Mouse (Mus musculus): ENCODE measurements around the gene Mccc1. TPM values are rescaled to one million over a fixed set of nuclear protein-coding genes. Genes with fewer than 3 reads are reported as not detected.

The Mccc1 gene
- polyA plus RNA-seq, 1 experiment from 2014 or later: 36.3 TPM

GRCm38 (mm10) chr3:35954901-35955575 lies 45.4 kb downstream of the Mccc1 start:
- Histone ChIP-seq H3K9me3 (ENCODE audit: control insufficient read depth, low read length) (no peaks in the 10 kb centered on the region), H3K27me3 (ENCODE audit: control insufficient read depth, insufficient read depth, low read length) (no peaks in the 10 kb centered on the region), H3K4me1 (replicated peaks; ENCODE audit: control insufficient read depth, insufficient read depth, low read length) (no peaks in the 10 kb centered on the region), H3K36me3 (ENCODE audit: control insufficient read depth, insufficient read depth, low read length) (no peaks in the 10 kb centered on the region), H3K27ac (ENCODE audit: low read depth, low read length) (no peak overlapping the region), H3K9ac (ENCODE audit: low read length) (no peak overlapping the region), H3K4me3 (ENCODE audit: low read depth, low read length) (no peak overlapping the region), H3K4me2 (ENCODE audit: low read depth, low read length, severe bottlenecking) (no peak overlapping the region)
- DNase-seq (ENCODE audit: low spot score) (no peak), ATAC-seq (replicated peaks; ENCODE audit: low FRiP score) (no peak)
- 92% methylated on average over 11 of the region's 11 CpGs for WGBS

- Histone ChIP-seq H3K4me3 (ENCODE audit: low read depth, low read length) (no peak overlapping the region), H3K9ac (ENCODE audit: low read length) (no peak overlapping the region), H3K4me1 (replicated peaks; ENCODE audit: control insufficient read depth, insufficient read depth, low read length) (no peaks in the 10 kb centered on the region), H3K36me3 (ENCODE audit: control insufficient read depth, insufficient read depth, low read length) (no peaks in the 10 kb centered on the region), H3K27me3 (ENCODE audit: control insufficient read depth, insufficient read depth, low read length) (no peaks in the 10 kb centered on the region), H3K9me3 (ENCODE audit: control insufficient read depth, low read length) (no peaks in the 10 kb centered on the region), H3K4me2 (ENCODE audit: low read depth, low read length, severe bottlenecking) (no peak overlapping the region), H3K27ac (ENCODE audit: low read depth, low read length) (no peak overlapping the region)
- DNase-seq (ENCODE audit: low spot score) (no peak), ATAC-seq (replicated peaks; ENCODE audit: low FRiP score) (no peak)
- 92% methylated on average over 6 of the region's 6 CpGs for WGBS
Measured at GRCm38 (mm10) chr3:35953816-35954215, 46.7 kb downstream of the Mccc1 start.

GRCm38 (mm10) chr3:35953184-35953583 lies 47.3 kb downstream of the Mccc1 start:
- no peak for ATAC-seq (replicated peaks; ENCODE audit: low FRiP score)
- Histone ChIP-seq H3K27me3 (ENCODE audit: control insufficient read depth, insufficient read depth, low read length) (no peaks in the 10 kb centered on the region), H3K27ac (ENCODE audit: low read depth, low read length) (no peak overlapping the region), H3K4me2 (ENCODE audit: low read depth, low read length, severe bottlenecking) (no peak overlapping the region), H3K9ac (ENCODE audit: low read length) (no peak overlapping the region), H3K36me3 (ENCODE audit: control insufficient read depth, insufficient read depth, low read length) (no peaks in the 10 kb centered on the region), H3K9me3 (ENCODE audit: control insufficient read depth, low read length) (no peaks in the 10 kb centered on the region), H3K4me1 (replicated peaks; ENCODE audit: control insufficient read depth, insufficient read depth, low read length) (no peaks in the 10 kb centered on the region), H3K4me3 (ENCODE audit: low read depth, low read length) (no peak overlapping the region)
- WGBS: 74% methylated on average over 1 of the region's 1 CpGs
- DNase-seq (ENCODE audit: low spot score): no peak

GRCm38 (mm10) chr3:35948197-35948596 lies 52.3 kb downstream of the Mccc1 start:
- Histone ChIP-seq H3K27ac (ENCODE audit: low read depth, low read length) (no peak overlapping the region), H3K4me2 (ENCODE audit: low read depth, low read length, severe bottlenecking) (no peak overlapping the region), H3K36me3 (ENCODE audit: control insufficient read depth, insufficient read depth, low read length) (no peaks in the 10 kb centered on the region), H3K27me3 (ENCODE audit: control insufficient read depth, insufficient read depth, low read length) (no peaks in the 10 kb centered on the region), H3K4me1 (replicated peaks; ENCODE audit: control insufficient read depth, insufficient read depth, low read length) (no peaks in the 10 kb centered on the region), H3K4me3 (ENCODE audit: low read depth, low read length) (no peak overlapping the region), H3K9me3 (ENCODE audit: control insufficient read depth, low read length) (no peaks in the 10 kb centered on the region), H3K9ac (ENCODE audit: low read length) (no peak overlapping the region)
- ATAC-seq (replicated peaks; ENCODE audit: low FRiP score): no peak
- 89% methylated on average over 7 of the region's 7 CpGs for WGBS
- DNase-seq (ENCODE audit: low spot score): no peak

- H3K4me2 ChIP-seq (ENCODE audit: low read depth, low read length, severe bottlenecking): no peak overlapping the region
- no peak for ATAC-seq (replicated peaks; ENCODE audit: low FRiP score)
- WGBS: 88% methylated on average over 4 of the region's 4 CpGs
- H3K27ac ChIP-seq (ENCODE audit: low read depth, low read length): no peak overlapping the region
- no peaks in the 10 kb centered on the region for H3K4me1 ChIP-seq (replicated peaks; ENCODE audit: control insufficient read depth, insufficient read depth, low read length)
- no peaks in the 10 kb centered on the region for H3K9me3 ChIP-seq (ENCODE audit: control insufficient read depth, low read length)
- DNase-seq (ENCODE audit: low spot score): no peak
- H3K36me3 ChIP-seq (ENCODE audit: control insufficient read depth, insufficient read depth, low read length): no peaks in the 10 kb centered on the region
- no peaks in the 10 kb centered on the region for H3K27me3 ChIP-seq (ENCODE audit: control insufficient read depth, insufficient read depth, low read length)
- H3K9ac ChIP-seq (ENCODE audit: low read length): no peak overlapping the region
- no peak overlapping the region for H3K4me3 ChIP-seq (ENCODE audit: low read depth, low read length)
Measured at GRCm38 (mm10) chr3:35940520-35941135, 59.9 kb downstream of the Mccc1 start.

GRCm38 (mm10) chr3:35940047-35940446 lies 60.4 kb downstream of the Mccc1 start:
- 45% methylated on average over 2 of the region's 2 CpGs for whole genome bisulfite sequencing
- no peak overlapping the region for H3K4me3 ChIP-seq (ENCODE audit: low read depth, low read length)
- DNase-seq (ENCODE audit: low spot score): no peak
- no peaks in the 10 kb centered on the region for H3K4me1 ChIP-seq (replicated peaks; ENCODE audit: control insufficient read depth, insufficient read depth, low read length)
- no peaks in the 10 kb centered on the region for H3K9me3 ChIP-seq (ENCODE audit: control insufficient read depth, low read length)
- H3K27me3 ChIP-seq (ENCODE audit: control insufficient read depth, insufficient read depth, low read length): no peaks in the 10 kb centered on the region
- no peaks in the 10 kb centered on the region for H3K36me3 ChIP-seq (ENCODE audit: control insufficient read depth, insufficient read depth, low read length)
- ATAC-seq (replicated peaks; ENCODE audit: low FRiP score): no peak
- no peak overlapping the region for H3K27ac ChIP-seq (ENCODE audit: low read depth, low read length)
- no peak overlapping the region for H3K9ac ChIP-seq (ENCODE audit: low read length)
- H3K4me2 ChIP-seq (ENCODE audit: low read depth, low read length, severe bottlenecking): no peak overlapping the region

- no peak within 1 kb of the TSS for H3K4me2 ChIP-seq (ENCODE audit: low read depth, low read length, severe bottlenecking)
- H3K36me3 ChIP-seq (ENCODE audit: control insufficient read depth, insufficient read depth, low read length): no peaks in the 10 kb centered on the region
- H3K4me3 ChIP-seq (ENCODE audit: low read depth, low read length): no peak within 1 kb of the TSS
- H3K9ac ChIP-seq (ENCODE audit: low read length): no peak within 1 kb of the TSS
- H3K27me3 ChIP-seq (ENCODE audit: control insufficient read depth, insufficient read depth, low read length): no peaks in the 10 kb centered on the region
- WGBS: 96% methylated on average over 6 of the region's 6 CpGs
- ATAC-seq (replicated peaks; ENCODE audit: low FRiP score) (no peak), DNase-seq (ENCODE audit: low spot score) (no peak)
- no peaks in the 10 kb centered on the region; the same call in 1 of the 2 replicates for H3K4me1 ChIP-seq (replicated peaks; ENCODE audit: control insufficient read depth, insufficient read depth, low read length)
- no peaks in the 10 kb centered on the region for H3K9me3 ChIP-seq (ENCODE audit: control insufficient read depth, low read length)
- H3K27ac ChIP-seq (ENCODE audit: low read depth, low read length): no peak within 1 kb of the TSS
Measured at GRCm38 (mm10) chr3:35937345-35937744, 63.1 kb downstream of the Mccc1 start, which contains the start of gene Dcun1d1. Gene Dcun1d1, minus strand, starts transcription at chr3:35937445.

- H3K9me3 ChIP-seq (ENCODE audit: control insufficient read depth, low read length): no peaks in the 10 kb centered on the region
- no peak overlapping the region for H3K27ac ChIP-seq (ENCODE audit: low read depth, low read length)
- H3K36me3 ChIP-seq (ENCODE audit: control insufficient read depth, insufficient read depth, low read length): no peaks in the 10 kb centered on the region
- H3K27me3 ChIP-seq (ENCODE audit: control insufficient read depth, insufficient read depth, low read length): no peaks in the 10 kb centered on the region
- peak overlapping the region; percentile 99 for H3K9ac ChIP-seq (ENCODE audit: low read length)
- ATAC-seq (replicated peaks; ENCODE audit: low FRiP score): peak; percentile 68
- H3K4me2 ChIP-seq (ENCODE audit: low read depth, low read length, severe bottlenecking): peak overlapping the region; percentile 72
- DNase-seq (ENCODE audit: low spot score): peak; percentile 70
- peak overlapping the region; percentile 95 for H3K4me3 ChIP-seq (ENCODE audit: low read depth, low read length)
- H3K4me1 ChIP-seq (replicated peaks; ENCODE audit: control insufficient read depth, insufficient read depth, low read length): peaks cover 8% of the 10 kb centered on the region; the same call in 1 of the 2 replicates
- 3% methylated on average over 14 of the region's 14 CpGs for WGBS
Measured at GRCm38 (mm10) chr3:35933405-35933777, 67.1 kb downstream of the Mccc1 start.

Data from forebrain, embryonic 11.5 days (tissue).